Mouse (Mus musculus) MEL (cell line): ENCODE data around the gene Znfx1. TPM values are rescaled to one million over a fixed set of nuclear protein-coding genes. Genes with fewer than 3 reads are reported as not detected.

ENCODE experiments used
- DNase-seq: peaks from one replicate; pipeline ENCODE4 v3.0.0; 2011; ENCODE audit warnings: low read depth, low spot score
- H3K27ac ChIP-seq: 2 replicates; pipeline ENCODE4 v1.5.1; 2012; ENCODE audit warnings: low read depth, mild to moderate bottlenecking, control low read depth, low read length, moderate library complexity; ENCODE audit not compliant: control insufficient read depth
- H3K27me3 ChIP-seq, 2 experiments: fragments of 150-350 bp in 1 of 2; sonication (generic) in 1 of 2; 2 replicates each; pipeline ENCODE4 v1.6.1; 2012; ENCODE audit warnings: low read length in 2 of 2, mild to moderate bottlenecking in 2 of 2, improper control_type of control experiment in 1 of 2, moderate library complexity in 1 of 2; ENCODE audit not compliant: insufficient read depth in 2 of 2, control insufficient read depth in 1 of 2
- H3K36me3 ChIP-seq, 2 experiments: 2 replicates each; pipeline ENCODE4 v1.6.1; 2012 to 2014; ENCODE audit warnings: low read length in 2 of 2, improper control_type of control experiment in 1 of 2, inconsistent platforms in 1 of 2, mild to moderate bottlenecking in 1 of 2; ENCODE audit not compliant: insufficient read depth in 2 of 2, control insufficient read depth in 1 of 2
- H3K4me1 ChIP-seq, 2 experiments: fragments of 150-350 bp in 1 of 2; sonication (generic) in 1 of 2; 2 replicates each; pipeline ENCODE4 v1.6.1; 2012; ENCODE audit warnings: low read length in 2 of 2, improper control_type of control experiment in 1 of 2, mild to moderate bottlenecking in 1 of 2; ENCODE audit not compliant: insufficient read depth in 2 of 2, control insufficient read depth in 1 of 2
- H3K4me3 ChIP-seq, 2 experiments: fragments of 150-350 bp in 1 of 2; sonication (generic) in 1 of 2; 2 replicates each; pipeline ENCODE4 v1.5.1; 2012; ENCODE audit warnings: low read depth in 2 of 2, low read length in 2 of 2, mild to moderate bottlenecking in 2 of 2, moderate library complexity in 2 of 2, control low read depth in 1 of 2, improper control_type of control experiment in 1 of 2; ENCODE audit not compliant: control insufficient read depth in 1 of 2, insufficient read depth in 1 of 2
- H3K79me2 ChIP-seq: 2 replicates; pipeline ENCODE4 v1.6.1; 2012; ENCODE audit warnings: mild to moderate bottlenecking, low read length, moderate library complexity; ENCODE audit not compliant: control insufficient read depth, poor library complexity, insufficient read depth
- H3K9ac ChIP-seq: 2 replicates; pipeline ENCODE4 v1.6.1; 2012; ENCODE audit warnings: low read depth, mild to moderate bottlenecking, control low read depth, low read length, moderate library complexity; ENCODE audit not compliant: control insufficient read depth, poor library complexity, severe bottlenecking
- H3K9me3 ChIP-seq: fragments of 150-350 bp; sonication (generic); replicated peaks from 2 replicates; pipeline ENCODE4 v1.6.1; 2012; ENCODE audit warnings: mild to moderate bottlenecking, low read length, improper control_type of control experiment, moderate library complexity; ENCODE audit not compliant: insufficient read depth
- CHD2 ChIP-seq: IDR thresholded peaks from 2 replicates; pipeline ENCODE4 v1.6.1; 2011; ENCODE audit warnings: low read length, improper control_type of control experiment
- E2F4 ChIP-seq: IDR thresholded peaks from 2 replicates; pipeline ENCODE4 v1.6.1; 2011; ENCODE audit warnings: low read depth, low read length, improper control_type of control experiment, borderline replicate concordance
- EP300 ChIP-seq, 2 experiments: IDR thresholded peaks; 2 replicates each; pipeline ENCODE4 v1.6.1; 2011; ENCODE audit warnings: improper control_type of control experiment in 2 of 2, low read length in 2 of 2, low read depth in 1 of 2, mild to moderate bottlenecking in 1 of 2
- JUND ChIP-seq: IDR thresholded peaks from 2 replicates; pipeline ENCODE4 v1.6.1; 2011; ENCODE audit warnings: low read depth, mild to moderate bottlenecking, improper control_type of control experiment, low read length
- KAT2A ChIP-seq: conservative IDR thresholded peaks from 2 replicates; pipeline ENCODE4 v1.6.1; 2012; ENCODE audit warnings: low read depth, low read length, improper control_type of control experiment, inconsistent platforms
- MAX ChIP-seq: IDR thresholded peaks from 2 replicates; pipeline ENCODE4 v1.6.1; 2011; ENCODE audit warnings: low read length, improper control_type of control experiment
- MEF2A ChIP-seq: IDR thresholded peaks from 2 replicates; pipeline ENCODE4 v1.6.1; 2014; ENCODE audit warnings: low read depth, mild to moderate bottlenecking, inconsistent platforms, low read length, improper control_type of control experiment; ENCODE audit not compliant: poor library complexity, insufficient replicate concordance, severe bottlenecking; ENCODE audit errors: extremely low read depth
- MYB ChIP-seq: IDR thresholded peaks from 2 replicates; pipeline ENCODE4 v1.6.1; 2011; ENCODE audit warnings: mild to moderate bottlenecking, low read depth, low read length, improper control_type of control experiment
- MYC ChIP-seq: IDR thresholded peaks from 2 replicates; pipeline ENCODE4 v1.6.1; 2011; ENCODE audit warnings: low read depth, mild to moderate bottlenecking, low read length, improper control_type of control experiment, moderate library complexity
- POLR2A ChIP-seq, 2 experiments: IDR thresholded peaks; 2 replicates each; pipeline ENCODE4 v1.6.1; 2011 to 2012; ENCODE audit warnings: low read length in 2 of 2, mild to moderate bottlenecking in 2 of 2, control low read depth in 1 of 2, improper control_type of control experiment in 1 of 2, low read depth in 1 of 2, moderate library complexity in 1 of 2; ENCODE audit not compliant: control insufficient read depth in 1 of 2, insufficient read depth in 1 of 2, poor library complexity in 1 of 2
- RCOR1 ChIP-seq: IDR thresholded peaks from 2 replicates; pipeline ENCODE4 v1.6.1; 2012; ENCODE audit warnings: low read depth, mild to moderate bottlenecking, inconsistent platforms, low read length, improper control_type of control experiment
- SIN3A ChIP-seq: IDR thresholded peaks from 2 replicates; pipeline ENCODE4 v1.6.1; 2012; ENCODE audit warnings: low read length, improper control_type of control experiment, inconsistent platforms
- SMC3 ChIP-seq: IDR thresholded peaks from 2 replicates; pipeline ENCODE4 v1.6.1; 2011; ENCODE audit warnings: low read depth, low read length, improper control_type of control experiment
- UBTF ChIP-seq: IDR thresholded peaks from 2 replicates; pipeline ENCODE4 v1.6.1; 2012; ENCODE audit warnings: low read depth, mild to moderate bottlenecking, inconsistent platforms, low read length, improper control_type of control experiment, moderate library complexity, borderline replicate concordance; ENCODE audit not compliant: insufficient read depth
- ZC3H11A ChIP-seq: IDR thresholded peaks from 2 replicates; pipeline ENCODE4 v1.6.1; 2012; ENCODE audit warnings: low read depth, mild to moderate bottlenecking, inconsistent platforms, low read length, improper control_type of control experiment
- ZNF384 ChIP-seq: IDR thresholded peaks from 2 replicates; pipeline ENCODE4 v1.6.1; 2012; ENCODE audit warnings: low read depth, mild to moderate bottlenecking, inconsistent platforms, low read length, improper control_type of control experiment
- polyA plus RNA-seq, 2 experiments: library from polyadenylated mRNA; stranded (reverse) in 1 of 2; unstranded in 1 of 2; fragments of >175 nt in 1 of 2; fragments of >200 nt in 1 of 2; gene quantifications; 2 replicates each; pipeline versions ENCODE4 v1.2.1 to v1.2.4; 2012; ENCODE audit warnings: low replicate concordance in 2 of 2, low read depth in 1 of 2; ENCODE audit not compliant: insufficient read length in 2 of 2, insufficient read depth in 1 of 2, missing spikeins in 1 of 2
- total RNA-seq: library from RNA; depleted of rRNA; stranded (reverse); fragments of 300-350 nt; gene quantifications from 2 replicates; pipeline ENCODE4 v1.2.3, GENCODE M21; 2012

The Znfx1 gene
- total and polyA plus RNA-seq, 3 experiments, result 15.6 to 17.1 TPM; not detected in 1

DNA sequence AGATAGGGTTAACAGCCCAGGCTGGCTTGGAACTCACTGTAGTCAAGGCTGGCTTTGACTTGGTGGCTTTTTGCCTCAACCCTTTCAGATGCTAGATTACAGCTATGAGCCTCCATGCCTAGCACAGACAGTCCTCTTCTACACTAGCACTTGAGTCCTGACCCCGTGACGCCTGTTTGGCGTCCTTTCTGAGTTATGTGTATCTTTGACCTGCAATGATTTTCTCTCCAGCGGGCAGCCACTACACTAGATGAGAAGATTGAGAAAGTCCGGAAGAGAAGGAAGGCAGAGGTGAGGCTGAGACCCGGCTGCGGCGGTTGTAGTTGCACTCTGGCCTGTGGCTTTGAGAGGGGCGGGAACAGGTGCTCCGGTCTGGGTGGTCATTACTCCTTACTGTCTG lies 43.4 kb downstream of the Znfx1 start:
- H3K4me1 ChIP-seq, result peaks cover 4 to 9% of the 10 kb centered on the region in 2 experiments
- peaks cover 8 to 10% of the 10 kb centered on the region in 2 experiments for H3K36me3 ChIP-seq
- no peak overlapping the region for H3K27ac ChIP-seq
- no peak for DNase-seq
- no peak overlapping the region for H3K9ac ChIP-seq
- H3K27me3 ChIP-seq, result no peaks in the 10 kb centered on the region
- peaks cover 30% of the 10 kb centered on the region for H3K79me2 ChIP-seq
- no peak for TF ChIP-seq E2F4
- no peak for TF ChIP-seq CHD2
- TF ChIP-seq ZNF384, result no peak
- TF ChIP-seq RCOR1, result no peak
- TF ChIP-seq UBTF, result no peak
- no peak for TF ChIP-seq KAT2A
- no peak for TF ChIP-seq MEF2A
- no peak for TF ChIP-seq EP300 (IDR thresholded peaks at IDR 0.05; ENCODE audit: low read depth in 1 of 2, low read length in 2 of 2)
- H3K4me3 ChIP-seq, result no peak overlapping the region
- no peaks in the 10 kb centered on the region for H3K9me3 ChIP-seq

- H3K79me2 ChIP-seq, result peaks cover 30% of the 10 kb centered on the region
- no peak for DNase-seq
- peaks cover 4 to 9% of the 10 kb centered on the region in 2 experiments for H3K4me1 ChIP-seq
- H3K9me3 ChIP-seq, result no peaks in the 10 kb centered on the region
- TF ChIP-seq MYC, result peak; percentile 14; the same call in 1 of the 2 replicates
- peak; percentile 14; the same call in 1 of the 2 replicates for TF ChIP-seq SIN3A
- TF ChIP-seq JUND, result no peak
- TF ChIP-seq MAX, result no peak
- TF ChIP-seq SMC3, result 0 out of 2 replicates have a peak, but pooled peaks have one; percentile 2
- TF ChIP-seq MYB, result no peak
- no peak for TF ChIP-seq ZC3H11A
- no peak; a peak in 1 of 4 replicates for TF ChIP-seq POLR2A (IDR thresholded peaks at IDR 0.05; ENCODE audit: control insufficient read depth in 1 of 2, insufficient read depth in 1 of 2, low read depth in 1 of 2, low read length in 2 of 2, poor library complexity in 1 of 2)
- peak overlapping the region; percentile 80 to 81 for H3K4me3 ChIP-seq
- H3K36me3 ChIP-seq, result peaks cover 5 to 8% of the 10 kb centered on the region in 2 experiments; a peak in 3 of 4 replicates
- 0 out of 2 replicates have a peak overlapping the region, but pooled peaks have one; percentile 8 for H3K27ac ChIP-seq
- no peaks in the 10 kb centered on the region for H3K27me3 ChIP-seq
- peak overlapping the region; percentile 83 for H3K9ac ChIP-seq
Observed at GRCm38 (mm10) chr2:167015382-167015718, 47.5 kb downstream of the Znfx1 start.
